Comparison of ENCODE assay signal across 27 mouse cellular contexts in the genomic region with DNA sequence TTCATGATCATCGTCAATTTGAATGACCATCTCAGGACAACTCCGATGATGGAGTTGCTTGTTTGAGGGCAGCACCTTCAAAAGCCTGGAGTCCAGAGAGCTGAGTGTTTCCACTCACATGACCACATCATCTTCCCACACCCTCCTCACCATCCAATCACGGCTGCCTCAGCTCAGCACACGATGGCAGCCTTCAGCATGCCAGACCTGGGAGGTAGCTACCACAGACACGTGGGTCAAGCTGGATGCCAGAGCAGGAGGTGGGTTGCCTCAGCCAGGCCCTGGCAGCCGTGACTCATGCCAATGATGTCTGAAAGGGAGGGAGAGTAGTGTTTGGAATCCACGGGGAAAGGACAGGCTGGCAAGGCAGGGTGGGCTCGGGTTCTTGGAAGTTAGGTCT. TPM values are rescaled to one million over a fixed set of nuclear protein-coding genes. Genes with fewer than 3 reads are reported as not detected.
DNase-seq lines count a peak whose midpoint lies in the region; TF ChIP-seq lines count a peak whose summit lies in the region.
"Had no signal": no experiment of that assay in that cellular context is flagged by ENCODE, and none has a peak within 500 bp of the region (broad histone marks: within the 10 kb centered on the region; RNA-seq: fewer than 3 reads in every experiment).

No protein-coding gene starts in this region.

- TF ChIP-seq CTCF in C2C12 (IDR thresholded peaks at IDR 0.05; ENCODE audit: control insufficient read depth, insufficient read depth, insufficient read length) = no peak

- no peak overlapping the region for H3ac ChIP-seq in C2C12 (ENCODE audit: control insufficient read depth, insufficient read length, low read depth)

- DNase-seq in lung, adult 18-20 months = peak; percentile 29 to 32
- no peak for DNase-seq in lung, postnatal 14 days
- peak; percentile 77 for DNase-seq in NIH3T3 (ENCODE audit: low read depth)
- DNase-seq in natural killer cell, adult 2 months (ENCODE audit: low spot score in 2 of 2) = peak; percentile 6 to 38
- DNase-seq in ovary, adult 18-20 months (ENCODE audit: low spot score) = no peak
- no peak for DNase-seq in adrenal gland, postnatal 14 days
- DNase-seq: adrenal gland, adult 2 months; cerebellum, adult 2 months; cerebellum, postnatal 36 days; gastrocnemius, adult 2 months; gastrocnemius, postnatal 25 days; heart, postnatal 10 days; kidney, adult 11 months had no signal

- no peak overlapping the region for H3K4me3 ChIP-seq in C2C12 (ENCODE audit: insufficient read depth, poor library complexity, severe bottlenecking)
- H3K4me3 ChIP-seq: embryonic facial prominence, embryonic 10.5 days; forebrain, embryonic 10.5 days; gastrocnemius, adult 2 months; heart, embryonic 10.5 days; hindbrain, embryonic 13.5 days had no signal

- no peaks in the 10 kb centered on the region for H3K36me3 ChIP-seq in C2C12 (ENCODE audit: control insufficient read depth, insufficient read depth)
- H3K36me3 ChIP-seq: embryonic facial prominence, embryonic 10.5 days; forebrain, embryonic 10.5 days; heart, embryonic 10.5 days; hindbrain, embryonic 13.5 days had no signal

- H3K79me3 ChIP-seq in C2C12 (ENCODE audit: low read depth) = no peaks in the 10 kb centered on the region

- no peaks in the 10 kb centered on the region for H3K27me3 ChIP-seq in C2C12 (ENCODE audit: control insufficient read depth, insufficient read depth, insufficient read length)
- H3K27me3 ChIP-seq: hindbrain, embryonic 13.5 days had no signal

- H3K79me2 ChIP-seq in C2C12 (ENCODE audit: control insufficient read depth, insufficient read depth) = no peaks in the 10 kb centered on the region

TF ChIP-seq in C2C12, 6 proteins besides CTCF, POLR2A, EP300 and RAD21:
- no peak for TF ChIP-seq MYOD1 (IDR thresholded peaks at IDR 0.05; ENCODE audit: control insufficient read depth, insufficient read length, low read depth)
- no peak for TF ChIP-seq FOSL1 (IDR thresholded peaks at IDR 0.05; ENCODE audit: insufficient read depth, low read length, poor library complexity, severe bottlenecking)
- peak; percentile 24 for TF ChIP-seq CEBPB (IDR thresholded peaks at IDR 0.05; ENCODE audit: low read depth)
- peak; percentile 73 for TF ChIP-seq USF1 (IDR thresholded peaks at IDR 0.05; ENCODE audit: low read depth)
- no peak for TF ChIP-seq MYOG (IDR thresholded peaks at IDR 0.05; ENCODE audit: control insufficient read depth, extremely low read depth, insufficient read length)
- peak; percentile 95 for TF ChIP-seq MAX (IDR thresholded peaks at IDR 0.05)

RNA-seq across cellular contexts. Expression of a gene that starts 11.5 kb away (rescaled TPM):
- polyA plus RNA-seq in C2C12 (2012; fragmentation: generic; extraction: Trizol) = not detected
- total RNA-seq in adrenal gland, postnatal 14 days (2021) = 0.11 and 0.48 TPM in 2 replicates
- total RNA-seq: CH12.LX; gastrocnemius, adult 2 months; gastrocnemius, postnatal 25 days; heart, postnatal 10 days; hematopoietic stem cell, adult 5-6 weeks; hindbrain, postnatal 0 days had no signal
- polyA plus RNA-seq: embryonic facial prominence, embryonic 10.5 days; embryonic facial prominence, embryonic 14.5 days; forebrain, embryonic 10.5 days; forebrain, embryonic 14.5 days; heart, embryonic 10.5 days; heart, embryonic 14.5 days; hindbrain, embryonic 13.5 days; hindbrain, postnatal 0 days; intestine, embryonic 14.5 days had no signal

RNA-seq across cellular contexts. Expression of a gene that starts 42.2 kb away (rescaled TPM):
- polyA plus RNA-seq in C2C12 (2012; fragmentation: generic; extraction: Trizol) = 0.01 TPM
- total RNA-seq in adrenal gland, postnatal 14 days (2021) = 0.22 TPM in 1 of 2 replicates, not detected in the other
- total RNA-seq: adrenal gland, adult 2 months; adrenal gland, postnatal 36 days; gastrocnemius, adult 2 months; gastrocnemius, postnatal 25 days; heart, postnatal 10 days; hematopoietic stem cell, adult 5-6 weeks; hindbrain, postnatal 0 days had no signal
- polyA plus RNA-seq: adrenal gland, adult 2 months; embryonic facial prominence, embryonic 10.5 days; forebrain, embryonic 10.5 days; forebrain, embryonic 14.5 days; hindbrain, embryonic 13.5 days had no signal

RNA-seq across cellular contexts. Expression of a gene that starts 45.2 kb away (rescaled TPM):
- not detected for polyA plus RNA-seq in C2C12 (2012; fragmentation: generic; extraction: Trizol)
- total RNA-seq in adrenal gland, postnatal 14 days (2021) = 0.30 TPM in 1 of 2 replicates, not detected in the other
- total RNA-seq: CH12.LX; gastrocnemius, adult 2 months; gastrocnemius, postnatal 25 days; heart, adult 18-20 months; heart, postnatal 10 days; hematopoietic stem cell, adult 5-6 weeks had no signal
- polyA plus RNA-seq: adrenal gland, adult 2 months; cerebellum, adult 2 months; embryonic facial prominence, embryonic 10.5 days; embryonic facial prominence, embryonic 14.5 days; forebrain, embryonic 10.5 days; forebrain, embryonic 14.5 days; heart, embryonic 14.5 days; hindbrain, embryonic 13.5 days; hindbrain, postnatal 0 days; intestine, embryonic 14.5 days had no signal

RNA-seq across cellular contexts. Expression of a gene that starts 56.8 kb away (rescaled TPM):
- polyA plus RNA-seq in C2C12 (2012; fragmentation: generic; extraction: Trizol) = not detected
- total RNA-seq in adrenal gland, postnatal 14 days (2021) = not detected in 2 replicates
- total RNA-seq: adrenal gland, adult 2 months; adrenal gland, postnatal 36 days; CH12.LX; gastrocnemius, adult 2 months; gastrocnemius, postnatal 25 days; heart, adult 18-20 months; heart, postnatal 10 days; hematopoietic stem cell, adult 5-6 weeks; hindbrain, postnatal 0 days had no signal
- polyA plus RNA-seq: adrenal gland, adult 2 months; cerebellum, adult 2 months; embryonic facial prominence, embryonic 10.5 days; embryonic facial prominence, embryonic 14.5 days; forebrain, embryonic 10.5 days; forebrain, embryonic 14.5 days; heart, embryonic 10.5 days; heart, embryonic 14.5 days; hindbrain, embryonic 13.5 days; hindbrain, postnatal 0 days; intestine, embryonic 14.5 days had no signal

Comparison
In these comparisons a context has a peak if more than half of its experiments do, and no peak if none do; other contexts are left out.
1. DNase-seq: peak in lung, adult 18-20 months (2 of 2), NIH3T3 (single experiment) and natural killer cell, adult 2 months (2 of 2); none in lung, postnatal 14 days (single experiment), ovary, adult 18-20 months (single experiment) and adrenal gland, postnatal 14 days (single experiment).